Mouse (Mus musculus): ENCODE data around the gene B4galt2. TPM values are rescaled to one million over a fixed set of nuclear protein-coding genes. Genes with fewer than 3 reads are reported as not detected.

Gene B4galt2
- polyA plus RNA-seq, 1 experiment from 2014 or later: 16.6 TPM

DNA sequence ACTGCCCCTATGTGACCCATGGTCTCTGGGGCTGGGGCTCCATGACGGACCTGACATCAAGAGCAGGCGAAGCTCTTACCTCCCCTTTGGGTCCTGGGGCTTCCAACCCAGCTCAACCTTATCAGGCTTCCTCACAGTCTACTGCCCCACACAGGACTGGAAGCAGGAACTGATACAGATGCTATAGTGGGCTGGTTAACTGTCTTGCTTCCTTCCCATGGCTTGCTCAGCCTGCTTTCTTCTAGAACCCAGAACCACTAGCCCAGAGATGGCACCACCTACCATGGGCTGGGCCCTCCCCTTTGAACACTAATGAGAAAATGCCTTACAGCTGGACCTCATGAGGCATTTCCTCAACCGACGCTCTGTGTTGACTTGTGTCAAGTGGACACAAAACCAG, 34.1 kb upstream of the B4galt2 start:
- WGBS: 86% methylated on average over 4 of the region's 4 CpGs
- no peak overlapping the region for H3K9ac ChIP-seq
- no peak overlapping the region for H3K4me3 ChIP-seq (replicated peaks)
- no peaks in the 10 kb centered on the region for H3K36me3 ChIP-seq
- no peak overlapping the region; the same call in 1 of the 2 replicates for H3K27ac ChIP-seq
- peaks cover 34% of the 10 kb centered on the region for H3K4me1 ChIP-seq
- no peak for ATAC-seq (ENCODE audit: insufficient read depth, low FRiP score, low read depth)
- H3K9me3 ChIP-seq: no peaks in the 10 kb centered on the region
- H3K27me3 ChIP-seq (replicated peaks): no peaks in the 10 kb centered on the region; the same call in 1 of the 2 replicates
- no peak overlapping the region for H3K4me2 ChIP-seq

DNA sequence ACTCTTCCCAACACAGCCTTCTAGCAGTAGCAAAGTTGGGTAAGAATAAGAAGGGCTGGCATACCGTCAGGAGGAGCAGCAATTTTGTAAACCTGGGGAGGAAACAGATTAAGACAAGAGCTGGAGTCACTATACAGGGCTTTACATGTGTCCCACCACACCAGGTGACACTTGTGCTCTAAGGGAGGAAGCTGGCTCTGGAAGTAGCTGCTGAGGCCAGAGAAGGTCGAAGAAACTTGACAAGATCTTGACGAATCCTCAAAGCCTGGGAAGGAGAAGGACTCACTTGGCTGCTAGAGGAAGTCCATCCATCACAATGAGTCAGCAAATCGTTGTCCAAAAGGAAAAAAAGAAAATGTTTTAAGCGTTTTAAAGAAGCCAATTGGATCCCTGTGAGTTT, 33.1 kb upstream of the B4galt2 start:
- ATAC-seq (ENCODE audit: insufficient read depth, low FRiP score, low read depth): no peak
- 57% methylated on average over 5 of the region's 5 CpGs for WGBS
- peaks cover 43% of the 10 kb centered on the region for H3K4me1 ChIP-seq
- H3K36me3 ChIP-seq: peaks cover 7% of the 10 kb centered on the region; the same call in 1 of the 2 replicates
- H3K27me3 ChIP-seq (replicated peaks): no peaks in the 10 kb centered on the region
- H3K9ac ChIP-seq: no peak overlapping the region
- H3K4me3 ChIP-seq (replicated peaks): no peak overlapping the region
- no peak overlapping the region for H3K27ac ChIP-seq
- peak overlapping the region; percentile 97; the same call in 1 of the 2 replicates for H3K4me2 ChIP-seq
- H3K9me3 ChIP-seq: no peaks in the 10 kb centered on the region

DNA sequence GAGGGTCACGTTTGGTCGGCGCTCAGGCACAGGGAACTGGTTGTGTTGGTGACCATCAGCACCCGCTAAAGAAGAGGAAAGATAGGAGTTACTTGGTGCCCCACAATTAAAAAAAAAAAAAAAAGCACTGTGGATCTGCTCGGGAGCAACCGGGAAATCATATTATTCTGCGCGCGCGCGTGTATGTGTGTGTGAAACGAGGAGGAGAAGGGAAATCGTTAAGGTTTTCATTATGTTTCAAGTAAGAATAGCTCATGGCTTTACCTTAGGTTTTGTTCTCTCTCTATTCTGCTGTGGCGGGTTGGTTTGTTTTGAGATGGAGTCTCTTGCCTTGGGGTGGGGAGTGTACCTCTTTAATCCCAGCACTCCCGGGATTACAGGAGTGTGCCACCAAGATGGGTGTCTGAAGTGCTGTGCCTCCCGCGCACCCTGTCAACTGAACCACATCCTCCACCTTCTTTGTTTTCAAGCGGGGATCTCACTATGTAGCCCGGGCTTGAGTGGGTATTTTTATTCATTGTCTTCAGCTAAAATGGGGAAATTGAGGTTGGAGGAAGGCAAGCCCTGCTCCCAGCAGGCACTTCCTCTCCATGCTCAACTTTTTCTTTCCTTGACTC, 32.3 kb upstream of the B4galt2 start:
- Histone ChIP-seq H3K27ac (peak overlapping the region; percentile 76; the same call in 1 of the 2 replicates), H3K4me2 (peak overlapping the region; percentile 97), H3K4me3 (replicated peaks) (peak overlapping the region; percentile 73), H3K9ac (0 out of 2 replicates have a peak overlapping the region, but pooled peaks have one; percentile 63), H3K4me1 (peaks cover 49% of the 10 kb centered on the region), H3K36me3 (peaks cover 12% of the 10 kb centered on the region; the same call in 1 of the 2 replicates), H3K9me3 (no peaks in the 10 kb centered on the region), H3K27me3 (replicated peaks) (no peaks in the 10 kb centered on the region)
- 6% methylated on average over 19 of the region's 19 CpGs for WGBS
- ATAC-seq (ENCODE audit: insufficient read depth, low FRiP score, low read depth): no peak

DNA sequence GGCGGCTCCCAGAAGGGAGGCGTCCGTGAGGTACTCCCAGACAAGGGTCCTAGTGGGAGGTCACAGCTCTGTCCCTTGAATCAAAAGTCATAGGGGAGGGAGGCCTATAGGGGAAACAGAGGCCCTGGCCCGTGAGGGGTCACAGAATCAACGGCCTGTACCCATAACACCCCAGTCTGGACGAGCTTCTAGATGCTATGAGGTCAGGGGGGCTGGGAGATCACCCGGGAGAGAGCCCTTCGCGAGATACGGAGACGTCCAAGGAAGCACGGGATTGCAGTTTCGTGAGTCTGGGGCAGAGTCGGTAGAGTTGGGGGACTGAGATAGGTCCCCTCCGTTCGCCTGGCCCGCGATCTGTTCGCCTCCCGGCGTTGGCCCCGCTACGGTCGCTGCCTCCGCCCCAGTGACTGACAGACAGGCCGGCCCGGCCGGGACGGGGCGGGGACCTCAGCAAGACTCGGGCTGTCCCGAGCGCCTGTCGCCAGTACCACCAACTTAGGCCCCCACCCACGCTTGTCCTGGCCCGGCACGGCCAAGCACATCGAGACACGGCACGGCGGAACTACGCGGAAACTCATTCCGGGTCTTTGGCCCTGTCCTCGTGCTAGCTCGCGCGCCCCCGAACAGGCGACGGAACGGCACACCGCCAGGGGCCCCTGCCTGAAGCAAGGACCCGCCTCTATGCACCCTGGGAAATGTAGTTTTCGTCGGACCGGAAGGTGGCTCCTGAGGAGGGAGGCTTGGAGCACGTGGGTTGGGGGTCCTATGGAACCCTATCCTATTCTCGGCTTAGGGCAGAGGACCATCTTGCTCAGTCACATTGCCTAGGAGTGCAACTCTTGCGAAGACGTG, 31.5 kb upstream of the B4galt2 start, which contains the start of gene Ipo13:
Ipo13 (minus strand) TSS at position 409 of the 852 bp plus-strand sequence.
- Histone ChIP-seq H3K4me3 (replicated peaks) (peak within 1 kb of the TSS; percentile 73), H3K4me2 (peak within 1 kb of the TSS; percentile 97), H3K9me3 (no peaks in the 10 kb centered on the region), H3K27me3 (replicated peaks) (no peaks in the 10 kb centered on the region), H3K36me3 (peaks cover 12% of the 10 kb centered on the region; the same call in 1 of the 2 replicates), H3K9ac (peak within 1 kb of the TSS; percentile 63), H3K4me1 (peaks cover 49% of the 10 kb centered on the region), H3K27ac (peak within 1 kb of the TSS; percentile 76)
- ATAC-seq (ENCODE audit: insufficient read depth, low FRiP score, low read depth): peak; percentile 88
- WGBS: 0% methylated on average over 61 of the region's 61 CpGs

DNA sequence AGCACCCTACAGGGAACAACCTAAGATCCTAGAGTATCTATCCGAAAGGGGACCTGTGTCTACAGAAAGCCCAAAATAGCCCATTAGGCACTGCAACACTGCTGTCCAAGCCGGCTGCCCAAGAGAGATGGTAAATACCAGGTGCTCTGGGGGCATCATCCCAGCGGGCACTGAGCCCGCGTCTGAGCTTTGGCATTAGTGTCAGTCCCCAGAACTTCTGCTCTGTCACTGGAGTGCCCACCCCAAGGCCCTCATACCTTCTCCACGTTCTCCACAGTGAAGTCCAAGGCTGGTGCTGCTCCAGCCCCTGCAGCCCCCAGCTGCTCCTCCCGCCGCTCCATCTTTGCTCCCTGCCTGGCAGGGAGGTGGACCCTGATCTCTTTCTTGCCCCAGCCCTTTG, 30.7 kb upstream of the B4galt2 start:
- no peak; the same call in 1 of the 2 replicates for ATAC-seq (ENCODE audit: insufficient read depth, low FRiP score, low read depth)
- H3K4me2 ChIP-seq: peak overlapping the region; percentile 97
- peaks cover 12% of the 10 kb centered on the region; the same call in 1 of the 2 replicates for H3K36me3 ChIP-seq
- H3K27me3 ChIP-seq (replicated peaks): no peaks in the 10 kb centered on the region
- H3K4me1 ChIP-seq: peaks cover 49% of the 10 kb centered on the region
- H3K9ac ChIP-seq: peak overlapping the region; percentile 63
- 18% methylated on average over 8 of the region's 8 CpGs for WGBS
- no peak overlapping the region for H3K27ac ChIP-seq
- H3K9me3 ChIP-seq: no peaks in the 10 kb centered on the region
- H3K4me3 ChIP-seq (replicated peaks): peak overlapping the region; percentile 73

DNA sequence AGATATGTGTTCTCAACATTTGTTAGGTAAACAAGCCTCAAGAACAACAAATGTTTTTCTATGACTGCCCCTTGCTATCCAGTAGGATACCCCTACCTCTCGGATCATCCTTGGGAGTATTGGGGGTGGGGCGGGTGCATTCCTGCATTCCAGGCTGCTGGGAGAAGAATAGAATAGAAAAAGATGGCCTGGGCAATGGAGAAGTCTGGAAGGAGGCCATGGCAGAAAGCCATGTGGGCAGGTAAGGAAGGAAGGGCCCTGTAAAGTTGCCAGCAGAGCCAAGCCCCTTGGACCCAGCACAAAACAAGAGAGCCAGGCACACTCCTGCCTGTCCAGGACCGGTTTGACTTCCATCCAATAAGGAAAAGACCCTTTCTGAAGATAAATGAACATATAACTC, 30.1 kb upstream of the B4galt2 start:
- Histone ChIP-seq H3K4me3 (replicated peaks) (peak overlapping the region; percentile 73), H3K36me3 (peaks cover 12% of the 10 kb centered on the region; the same call in 1 of the 2 replicates), H3K27me3 (replicated peaks) (no peaks in the 10 kb centered on the region), H3K4me1 (peaks cover 55% of the 10 kb centered on the region), H3K4me2 (peak overlapping the region; percentile 97), H3K27ac (no peak overlapping the region), H3K9me3 (no peaks in the 10 kb centered on the region), H3K9ac (no peak overlapping the region)
- ATAC-seq (ENCODE audit: insufficient read depth, low FRiP score, low read depth): no peak
- 40% methylated on average over 3 of the region's 3 CpGs for WGBS

DNA sequence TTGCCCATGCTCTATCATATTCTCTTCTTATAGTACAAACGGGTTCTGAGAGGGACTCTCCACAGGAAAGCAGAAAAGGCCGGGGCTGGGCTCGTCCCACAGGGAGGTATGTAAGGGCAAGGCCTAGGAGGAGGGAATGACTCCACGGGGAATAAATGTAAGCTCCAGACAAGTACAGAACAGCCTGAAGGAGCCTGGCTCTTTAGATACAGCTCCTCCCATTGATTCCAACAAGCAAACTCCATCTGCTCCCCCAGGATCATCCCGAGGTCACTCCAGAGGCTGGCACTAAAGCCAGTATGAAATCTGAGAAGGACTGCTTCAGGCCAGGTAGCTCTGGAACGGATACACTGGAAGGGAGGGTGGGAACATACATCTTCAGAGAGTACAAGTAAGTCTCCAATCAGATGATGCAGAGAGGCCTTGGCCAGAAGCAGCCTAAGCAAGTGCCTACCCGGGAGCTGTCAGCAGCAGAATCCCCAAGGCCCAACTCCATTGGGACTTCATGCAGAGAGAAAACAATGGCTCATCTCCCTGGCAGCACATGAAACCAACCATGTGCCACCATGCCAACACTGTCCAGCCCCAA, 29.5 kb upstream of the B4galt2 start:
- H3K36me3 ChIP-seq: peaks cover 12% of the 10 kb centered on the region; the same call in 1 of the 2 replicates
- H3K27ac ChIP-seq: no peak overlapping the region
- peaks cover 51% of the 10 kb centered on the region for H3K4me1 ChIP-seq
- no peak overlapping the region for H3K9ac ChIP-seq
- no peak for ATAC-seq (ENCODE audit: insufficient read depth, low FRiP score, low read depth)
- WGBS: 51% methylated on average over 7 of the region's 7 CpGs
- H3K9me3 ChIP-seq: no peaks in the 10 kb centered on the region
- H3K27me3 ChIP-seq (replicated peaks): no peaks in the 10 kb centered on the region
- H3K4me3 ChIP-seq (replicated peaks): no peak overlapping the region
- peak overlapping the region; percentile 97 for H3K4me2 ChIP-seq

DNA sequence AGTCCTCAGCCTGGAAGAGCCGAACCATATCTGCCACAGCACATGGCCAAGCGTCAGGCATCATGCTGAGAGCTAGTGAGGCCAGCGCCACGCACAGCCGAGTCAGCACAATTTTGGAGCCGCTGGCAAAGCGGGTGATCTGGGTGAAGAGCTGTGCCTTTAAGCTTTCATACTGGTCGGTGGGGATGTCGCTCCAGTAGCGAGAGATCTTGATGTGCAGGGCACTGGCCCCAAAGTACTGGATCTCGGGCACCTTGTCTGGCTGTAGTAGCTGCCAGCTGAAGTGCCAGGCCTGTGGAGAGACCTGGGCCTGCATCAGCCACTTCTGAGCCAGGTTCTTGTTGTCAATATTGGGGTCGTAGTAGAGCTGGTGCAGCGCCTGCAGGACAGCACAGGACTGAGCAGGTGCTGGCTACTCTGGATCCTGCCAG, 28.9 kb upstream of the B4galt2 start:
- H3K27ac ChIP-seq: no peak overlapping the region
- H3K9ac ChIP-seq: no peak overlapping the region
- H3K36me3 ChIP-seq: peaks cover 12% of the 10 kb centered on the region; the same call in 1 of the 2 replicates
- H3K27me3 ChIP-seq (replicated peaks): no peaks in the 10 kb centered on the region
- no peak overlapping the region for H3K4me3 ChIP-seq (replicated peaks)
- no peak for ATAC-seq (ENCODE audit: insufficient read depth, low FRiP score, low read depth)
- peaks cover 51% of the 10 kb centered on the region for H3K4me1 ChIP-seq
- no peaks in the 10 kb centered on the region for H3K9me3 ChIP-seq
- WGBS: 95% methylated on average over 13 of the region's 13 CpGs
- no peak overlapping the region for H3K4me2 ChIP-seq

DNA sequence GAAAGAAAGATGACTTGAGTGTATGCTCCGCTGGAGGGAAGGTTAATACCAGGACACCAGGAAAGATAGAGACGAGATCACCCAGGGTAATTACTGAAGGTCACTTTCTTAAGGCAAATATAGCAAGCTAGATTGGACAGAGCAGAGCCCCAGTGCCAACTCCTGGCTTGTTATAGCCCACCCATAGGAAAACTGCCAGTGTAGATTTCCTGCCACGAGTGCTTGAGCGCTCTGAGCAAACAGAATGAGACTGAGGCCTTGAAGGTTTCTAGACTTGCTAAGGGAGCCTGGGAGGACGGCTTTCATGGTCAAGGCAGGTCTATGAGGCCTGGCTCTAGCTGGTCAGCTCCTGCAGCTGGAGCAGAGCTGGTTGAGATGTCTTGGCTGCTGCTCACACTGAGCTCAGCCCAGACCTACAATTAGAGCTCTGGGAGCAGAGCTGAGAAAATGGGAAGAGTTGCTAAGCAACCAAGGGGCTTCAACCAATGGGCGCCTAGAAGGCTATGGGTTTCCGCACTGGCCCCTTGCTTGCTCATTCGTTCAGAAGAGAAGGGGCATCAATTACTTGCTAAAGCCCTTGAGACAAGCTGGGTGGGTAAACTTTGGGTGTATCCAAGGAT, 25.7 kb upstream of the B4galt2 start:
- peaks cover 37% of the 10 kb centered on the region for H3K4me1 ChIP-seq
- H3K4me3 ChIP-seq (replicated peaks): no peak overlapping the region
- no peak overlapping the region for H3K9ac ChIP-seq
- ATAC-seq (ENCODE audit: insufficient read depth, low FRiP score, low read depth): no peak
- H3K9me3 ChIP-seq: no peaks in the 10 kb centered on the region
- no peak overlapping the region for H3K4me2 ChIP-seq
- 81% methylated on average over 8 of the region's 8 CpGs for WGBS
- no peak overlapping the region for H3K27ac ChIP-seq
- H3K36me3 ChIP-seq: peaks cover 30% of the 10 kb centered on the region; the same call in 1 of the 2 replicates
- no peaks in the 10 kb centered on the region for H3K27me3 ChIP-seq (replicated peaks)

DNA sequence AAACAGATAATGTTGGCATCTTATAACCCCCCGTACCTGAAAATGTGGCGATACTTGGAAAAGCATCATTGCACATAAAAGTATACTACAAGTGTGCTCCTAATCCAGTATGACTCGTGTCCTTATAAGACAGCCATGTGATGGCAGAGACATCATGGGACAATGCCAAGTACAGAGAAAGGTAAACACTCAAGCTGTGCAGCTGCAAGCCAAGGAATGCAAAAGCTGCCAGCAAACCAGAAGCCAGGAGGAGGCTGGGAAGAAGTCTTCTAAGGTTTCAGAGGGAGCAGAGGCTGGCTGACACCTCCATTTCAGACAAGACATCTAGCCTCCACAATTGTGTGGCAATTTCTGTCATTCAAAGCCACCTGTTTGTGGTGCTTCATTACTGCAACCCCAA, 22.9 kb upstream of the B4galt2 start:
- Histone ChIP-seq H3K4me2 (no peak overlapping the region), H3K27me3 (replicated peaks) (no peaks in the 10 kb centered on the region), H3K36me3 (peaks cover 37% of the 10 kb centered on the region), H3K4me1 (peaks cover 10% of the 10 kb centered on the region; the same call in 1 of the 2 replicates), H3K9ac (no peak overlapping the region), H3K9me3 (no peaks in the 10 kb centered on the region), H3K4me3 (replicated peaks) (no peak overlapping the region), H3K27ac (no peak overlapping the region)
- WGBS: 83% methylated on average over 3 of the region's 3 CpGs
- ATAC-seq (ENCODE audit: insufficient read depth, low FRiP score, low read depth): no peak

DNA sequence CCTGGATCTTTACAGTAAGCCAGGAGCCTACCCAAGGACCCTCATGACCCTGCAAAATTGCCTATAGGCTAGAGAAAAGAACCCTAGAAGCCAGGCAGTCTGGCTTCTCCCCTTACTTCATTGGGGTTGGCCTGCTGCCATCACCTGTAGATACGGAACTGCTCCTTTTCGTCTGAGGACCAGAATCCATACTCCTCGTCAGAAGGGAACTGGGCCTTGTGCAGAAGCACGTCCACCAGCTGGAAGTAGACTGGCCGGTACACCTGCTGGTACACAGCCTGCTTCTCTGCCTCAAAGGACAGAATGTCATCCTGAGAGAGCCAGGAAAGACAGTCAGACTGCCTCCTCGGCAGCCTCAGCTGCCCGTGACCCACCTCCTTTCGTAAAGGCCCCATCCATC, 21.5 kb upstream of the B4galt2 start:
- no peak overlapping the region for H3K27ac ChIP-seq
- peaks cover 6% of the 10 kb centered on the region; the same call in 1 of the 2 replicates for H3K4me1 ChIP-seq
- H3K4me2 ChIP-seq: no peak overlapping the region
- peaks cover 44% of the 10 kb centered on the region for H3K36me3 ChIP-seq
- no peaks in the 10 kb centered on the region for H3K9me3 ChIP-seq
- no peak overlapping the region for H3K9ac ChIP-seq
- WGBS: 89% methylated on average over 8 of the region's 8 CpGs
- no peaks in the 10 kb centered on the region for H3K27me3 ChIP-seq (replicated peaks)
- no peak overlapping the region for H3K4me3 ChIP-seq (replicated peaks)
- ATAC-seq (ENCODE audit: insufficient read depth, low FRiP score, low read depth): no peak
